Mouse (Mus musculus) small intestine, adult 2 months (tissue): ENCODE data around the gene Zfp69.

Experiments
- CTCF ChIP-seq: fragments of 200-500 bp; IDR thresholded peaks from 2 replicates; pipeline ENCODE4 v1.5.1; 2012; ENCODE audit warnings: low read depth, mild to moderate bottlenecking, control low read depth, inconsistent platforms, low read length, moderate library complexity, mixed read lengths; ENCODE audit not compliant: insufficient replicate concordance, insufficient read length; ENCODE audit errors: extremely low read depth
- POLR2A ChIP-seq: fragments of 200-500 bp; IDR thresholded peaks from 2 replicates; pipeline ENCODE4 v1.6.1; 2012; ENCODE audit warnings: low read depth, mild to moderate bottlenecking, control low read depth, inconsistent platforms, low read length, moderate library complexity

DNA sequence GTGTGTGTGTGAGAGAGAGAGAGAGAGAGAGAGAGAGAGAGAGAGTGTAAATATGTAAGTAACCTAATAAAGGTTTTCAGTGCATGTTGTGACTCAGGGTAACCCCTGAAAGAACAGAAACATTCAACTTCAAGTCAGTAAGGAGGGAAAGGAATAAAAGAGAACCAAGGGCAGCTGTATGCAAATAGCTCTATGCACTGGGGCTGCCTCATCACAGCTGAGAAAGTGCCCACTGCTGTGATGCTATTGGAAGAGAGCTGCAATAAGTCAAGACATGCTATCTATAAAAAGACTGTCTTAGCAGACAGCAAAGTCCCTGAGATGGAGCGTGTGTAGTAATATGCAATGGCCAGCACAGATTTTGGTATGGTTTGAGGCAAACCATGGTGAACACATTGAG is 2.2 kb upstream of the Zfp69 start:
- TF ChIP-seq CTCF (no peak), POLR2A (no peak)
